Mouse (Mus musculus): ENCODE data around the gene Bdh1. TPM values are rescaled to one million over a fixed set of nuclear protein-coding genes. Genes with fewer than 3 reads are reported as not detected.
"Not testable (repeated sequence)": the region's sequence is repeated elsewhere in the genome, so short reads cannot be mapped to it uniquely, and the experiment has no call there.

Bdh1 gene
- 100 to 1,000 TPM in 1 of 2 experiments, 10 to 100 TPM in 1; 90.0 to 103 TPM for total RNA-seq (2021)
- long read RNA-seq, transcript Bdh1-203 (7 exons, 3,122 nt), result major isoform, 29 of 36 reads
- long read RNA-seq, partial matches to known transcripts, result 0 of 36 reads
- long read RNA-seq, other reads (novel, unspliced or antisense), result 6 of 36 reads

DNA sequence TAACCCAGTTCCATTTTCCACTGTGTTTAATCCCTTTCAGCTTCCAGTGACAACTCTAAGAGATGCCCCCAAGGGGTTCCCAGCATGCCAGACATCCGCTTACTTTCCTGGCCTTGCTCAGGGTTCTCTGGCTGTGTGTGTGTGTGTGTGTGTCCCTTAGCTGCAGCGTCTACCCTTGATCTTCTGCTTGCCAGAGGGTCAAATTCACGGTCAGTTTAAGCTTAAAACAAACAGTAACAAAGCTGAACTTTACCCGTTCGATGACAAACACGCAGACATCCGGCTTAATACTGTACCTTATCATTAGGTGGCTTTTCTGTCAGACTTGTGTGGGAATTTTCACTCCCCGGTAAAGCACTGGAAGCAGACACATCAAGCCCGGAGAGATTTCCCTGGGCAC is at the start of gene Bdh1:
Bdh1 (plus strand) TSS at position 281 of the 400 bp plus-strand sequence.
- DNase-seq (ENCODE audit: low spot score in 2 of 2), result no peak

- DNase-seq (ENCODE audit: low spot score in 2 of 2), result not testable (repeated sequence)
These were observed 49.8 kb upstream of the Bdh1 start for GRCm38 (mm10) chr16:31372316-31372715.

DNA sequence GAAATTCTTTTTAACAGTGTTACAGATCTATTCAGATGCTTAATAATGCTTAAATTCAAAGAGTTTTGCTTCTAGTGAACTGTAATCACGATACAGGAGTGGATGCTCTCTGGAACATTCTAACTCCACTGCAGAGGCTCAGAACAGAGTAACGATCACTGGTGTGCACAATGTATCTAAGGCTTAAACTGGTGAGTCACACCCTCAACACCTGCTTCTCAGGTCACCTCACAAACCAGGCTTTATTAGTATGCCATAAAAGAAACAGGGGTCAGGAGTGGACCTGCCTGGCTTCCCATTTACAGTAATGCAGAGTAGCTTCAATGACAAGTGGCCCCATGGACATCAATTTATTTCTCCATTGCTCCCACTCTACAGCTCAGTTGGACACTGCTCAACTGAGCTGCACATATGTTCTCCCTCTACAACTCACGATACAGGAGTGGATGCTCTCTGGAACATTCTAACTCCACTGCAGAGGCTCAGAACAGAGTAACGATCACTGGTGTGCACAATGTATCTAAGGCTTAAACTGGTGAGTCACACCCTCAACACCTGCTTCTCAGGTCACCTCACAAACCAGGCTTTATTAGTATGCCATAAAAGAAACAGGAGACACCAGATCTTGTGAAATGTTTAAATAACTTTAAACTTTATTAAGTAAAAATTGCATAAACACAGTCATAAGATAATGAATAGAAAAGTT is 46.0 kb upstream of the Bdh1 start:
- not testable (repeated sequence) for DNase-seq (ENCODE audit: low spot score in 2 of 2)

DNA sequence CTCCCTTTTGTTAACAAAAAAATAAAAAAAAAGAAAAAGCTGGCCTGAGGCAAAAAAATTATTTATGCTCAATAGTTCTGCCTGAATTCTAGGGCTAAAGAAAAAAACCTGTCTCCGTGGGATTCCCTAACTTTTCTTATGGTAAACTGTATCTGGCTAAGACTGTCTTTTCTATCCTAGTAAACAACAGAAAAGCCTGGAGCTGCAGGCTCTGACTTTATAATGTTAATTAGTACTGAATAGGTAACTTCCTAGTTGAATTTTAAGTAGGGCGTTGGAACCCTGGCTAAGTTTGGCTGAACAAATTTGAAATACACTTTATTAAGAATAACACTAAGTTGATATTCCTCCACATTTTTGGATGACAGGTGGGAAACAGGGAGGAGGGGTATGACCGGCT is 33.8 kb upstream of the Bdh1 start:
- DNase-seq (ENCODE audit: low spot score in 2 of 2), result not testable (repeated sequence)

DNA sequence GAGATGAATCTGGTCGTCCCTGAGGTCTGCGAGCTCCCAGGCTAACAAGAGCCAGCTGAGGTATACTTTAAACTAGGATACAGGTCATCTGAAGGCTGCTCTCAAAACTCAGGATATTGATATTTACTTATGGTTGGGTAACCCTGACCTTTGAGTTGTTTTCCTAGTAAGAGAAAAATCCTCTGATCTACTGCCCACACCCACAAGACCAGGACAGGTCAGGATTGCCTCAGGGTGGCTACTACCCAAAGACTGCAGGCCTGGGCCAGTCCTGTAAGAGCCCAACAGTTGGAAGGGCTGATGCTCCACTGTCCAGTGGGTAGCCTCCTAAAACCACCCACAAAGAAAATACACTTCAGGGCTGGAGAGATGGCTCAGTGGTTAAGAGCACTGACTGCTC is 22.8 kb upstream of the Bdh1 start:
- DNase-seq (ENCODE audit: low spot score in 2 of 2), result no peak

- no peak for DNase-seq (ENCODE audit: low spot score in 2 of 2)
These were observed 21.0 kb upstream of the Bdh1 start for GRCm38 (mm10) chr16:31400908-31401692.

DNA sequence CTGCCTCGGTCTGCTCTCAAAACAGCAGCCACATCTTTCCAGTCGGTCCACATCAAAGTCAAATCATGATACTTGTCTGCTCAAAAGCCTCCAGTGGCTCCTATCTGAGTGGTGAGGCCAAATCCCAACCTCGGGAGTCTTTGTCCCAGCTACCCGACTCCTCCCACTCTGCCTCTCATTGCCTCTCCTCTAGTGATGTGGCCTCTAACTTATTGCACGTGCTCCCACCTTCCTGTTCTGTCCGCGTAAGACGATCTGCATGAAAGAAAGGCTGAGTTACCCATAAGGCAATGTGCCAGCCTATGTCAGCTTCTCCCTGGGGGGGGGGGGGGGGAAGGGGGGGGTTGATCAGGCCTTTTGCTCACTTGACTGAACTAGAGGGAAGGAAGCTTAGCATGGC is 20.0 kb upstream of the Bdh1 start:
- no peak for DNase-seq (ENCODE audit: low spot score in 2 of 2)

GRCm38 (mm10) chr16:31403971-31404370 is 18.1 kb upstream of the Bdh1 start:
- DNase-seq (ENCODE audit: low spot score in 2 of 2), result no peak

DNA sequence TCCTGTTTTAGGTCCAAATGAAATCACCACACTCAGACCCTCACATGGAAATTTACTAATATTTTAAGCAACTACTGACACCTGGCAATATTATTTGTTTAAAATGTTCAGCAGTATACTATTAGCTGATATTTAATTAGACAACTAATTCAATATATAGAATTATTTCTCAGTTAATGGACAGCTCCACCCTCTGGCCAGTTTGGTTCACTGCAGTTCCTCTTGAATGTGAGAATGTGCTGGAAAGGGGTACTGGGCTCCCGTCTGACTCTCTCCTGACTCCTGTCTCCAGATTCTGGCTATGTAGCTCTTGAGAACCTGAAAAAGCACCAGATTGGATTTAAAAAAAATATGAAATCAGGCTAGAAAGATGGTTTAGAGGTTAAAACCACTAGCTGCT is 17.0 kb upstream of the Bdh1 start:
- DNase-seq (ENCODE audit: low spot score in 2 of 2), result peak in 1 of 2 experiments; percentile 28

GRCm38 (mm10) chr16:31407872-31408271 is 14.2 kb upstream of the Bdh1 start:
- no peak for DNase-seq (ENCODE audit: low spot score in 2 of 2)

GRCm38 (mm10) chr16:31410969-31411368 is 11.1 kb upstream of the Bdh1 start:
- no peak for DNase-seq (ENCODE audit: low spot score in 2 of 2)

DNA sequence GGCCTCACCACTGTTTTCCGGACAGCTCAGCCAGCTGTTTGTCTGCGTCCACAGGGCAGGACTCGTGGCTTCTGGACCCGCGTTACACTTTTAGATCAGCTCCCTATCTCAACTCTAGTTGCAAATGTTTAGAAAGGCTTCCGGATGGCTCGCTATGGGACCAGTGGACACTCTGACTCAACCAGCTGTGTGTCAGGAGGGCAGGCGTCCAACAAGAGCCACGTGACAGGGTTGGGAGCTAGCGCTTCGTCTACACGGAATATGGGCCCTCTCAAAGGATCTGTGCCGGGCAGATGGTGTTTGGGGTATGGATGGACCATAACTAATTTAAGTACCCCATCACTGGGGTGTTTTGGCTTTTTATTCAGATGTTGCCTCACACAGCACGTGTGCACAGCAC is 9.8 kb upstream of the Bdh1 start:
- no peak for DNase-seq (ENCODE audit: low spot score in 2 of 2)

DNA sequence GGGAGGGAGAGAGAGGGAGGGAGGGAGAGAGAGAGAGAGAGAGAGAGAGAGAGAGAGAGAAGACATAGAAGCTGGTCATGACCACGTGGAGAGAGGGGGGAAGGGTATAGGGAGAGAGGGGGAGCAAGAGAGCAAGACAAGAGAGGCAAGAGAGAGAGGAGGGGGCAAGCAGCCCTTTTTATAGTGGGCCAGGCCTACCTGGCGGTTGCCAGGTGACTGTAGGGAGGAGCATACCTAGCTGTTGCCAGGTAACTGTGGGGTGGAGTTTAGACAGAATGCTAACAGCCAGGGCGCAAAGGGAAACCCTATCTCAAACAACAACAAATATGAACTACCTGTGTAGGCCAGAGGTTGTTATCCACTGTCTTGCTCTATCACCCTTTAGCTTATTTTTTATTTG is 8.3 kb upstream of the Bdh1 start:
- no peak for DNase-seq (ENCODE audit: low spot score in 2 of 2)

DNA sequence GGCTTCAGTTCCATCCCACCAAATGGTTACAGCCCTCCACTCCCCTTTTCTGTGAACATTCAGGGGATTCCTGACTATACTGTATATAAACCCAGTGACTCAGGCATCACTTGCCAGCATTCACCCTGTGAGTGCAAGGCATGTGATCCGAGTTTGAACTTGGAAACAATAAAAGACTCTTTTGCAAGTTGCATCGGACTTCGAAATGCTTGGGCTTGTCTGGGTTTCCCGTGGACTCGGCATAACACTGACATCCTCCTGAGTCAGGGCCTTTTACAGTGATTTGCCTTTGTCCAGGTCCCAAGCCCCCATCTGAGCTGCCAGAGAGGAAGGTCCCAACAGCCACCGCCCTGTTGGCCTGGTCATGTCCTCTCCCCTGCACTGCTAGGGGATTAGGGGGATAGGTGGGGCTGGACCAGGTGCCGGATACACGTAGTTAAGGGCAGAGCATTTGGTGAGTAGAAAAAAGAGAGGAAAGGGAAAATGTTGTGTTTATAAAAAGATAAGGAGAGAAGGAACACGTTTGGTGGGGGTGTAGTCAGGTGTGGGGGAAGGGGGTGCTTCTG is 6.1 kb upstream of the Bdh1 start:
- no peak for DNase-seq (ENCODE audit: low spot score in 2 of 2)

- no peak for DNase-seq (ENCODE audit: low spot score in 2 of 2)
These were observed 3.4 kb upstream of the Bdh1 start for GRCm38 (mm10) chr16:31418704-31419103.

GRCm38 (mm10) chr16:31419457-31419856 is 2.6 kb upstream of the Bdh1 start:
- no peak for DNase-seq (ENCODE audit: low spot score in 2 of 2)

GRCm38 (mm10) chr16:31422722-31423121 is 642 bp downstream of the Bdh1 start:
- DNase-seq (ENCODE audit: low spot score in 2 of 2), result no peak

DNA sequence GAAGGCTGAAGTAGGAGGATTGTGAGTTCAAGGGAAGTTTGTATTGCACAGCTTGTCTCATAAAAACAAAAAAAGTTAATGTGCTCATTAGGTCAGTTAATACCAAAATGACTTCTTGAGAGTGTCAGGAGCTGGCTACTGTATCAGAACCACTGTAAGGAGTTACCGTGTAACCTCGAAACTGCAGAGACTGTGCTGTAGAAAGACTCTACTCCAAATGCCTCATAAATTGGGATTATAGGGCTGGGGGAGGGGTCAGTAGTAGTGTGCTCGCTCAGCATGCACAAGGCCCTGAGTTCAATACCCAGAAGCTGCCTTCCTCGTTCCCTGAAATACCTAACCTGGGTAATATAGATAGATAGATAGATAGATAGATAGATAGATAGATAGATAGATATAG is 1.3 kb downstream of the Bdh1 start:
- DNase-seq (ENCODE audit: low spot score in 2 of 2), result no peak

- DNase-seq (ENCODE audit: low spot score in 2 of 2), result no peak
These were observed 2.5 kb downstream of the Bdh1 start for GRCm38 (mm10) chr16:31424416-31425187.

DNA sequence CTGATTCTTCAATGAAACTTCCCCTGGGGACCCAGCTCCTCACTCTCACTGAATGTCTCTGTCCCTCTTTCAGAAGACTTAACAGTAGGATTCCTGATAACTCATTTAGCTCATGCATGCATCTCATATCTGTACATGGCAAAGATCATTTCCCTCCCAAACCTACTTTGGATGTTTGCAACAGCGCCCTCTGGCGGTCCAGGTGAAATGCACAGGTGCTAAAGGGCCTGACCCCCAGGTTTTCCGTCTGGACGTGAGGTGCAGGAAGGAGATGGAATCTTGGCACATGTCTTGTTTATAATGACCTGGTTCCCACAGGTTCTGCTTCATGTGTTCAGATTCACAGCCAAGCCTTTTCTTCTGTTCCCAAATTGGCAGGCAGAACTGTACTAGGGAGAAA is 3.4 kb downstream of the Bdh1 start:
- peak in 1 of 2 experiments; percentile 61 for DNase-seq (ENCODE audit: low spot score in 2 of 2)

- DNase-seq (ENCODE audit: low spot score in 2 of 2), result no peak
These were observed 4.5 kb downstream of the Bdh1 start for GRCm38 (mm10) chr16:31426496-31427126.
